In the genomic region with DNA sequence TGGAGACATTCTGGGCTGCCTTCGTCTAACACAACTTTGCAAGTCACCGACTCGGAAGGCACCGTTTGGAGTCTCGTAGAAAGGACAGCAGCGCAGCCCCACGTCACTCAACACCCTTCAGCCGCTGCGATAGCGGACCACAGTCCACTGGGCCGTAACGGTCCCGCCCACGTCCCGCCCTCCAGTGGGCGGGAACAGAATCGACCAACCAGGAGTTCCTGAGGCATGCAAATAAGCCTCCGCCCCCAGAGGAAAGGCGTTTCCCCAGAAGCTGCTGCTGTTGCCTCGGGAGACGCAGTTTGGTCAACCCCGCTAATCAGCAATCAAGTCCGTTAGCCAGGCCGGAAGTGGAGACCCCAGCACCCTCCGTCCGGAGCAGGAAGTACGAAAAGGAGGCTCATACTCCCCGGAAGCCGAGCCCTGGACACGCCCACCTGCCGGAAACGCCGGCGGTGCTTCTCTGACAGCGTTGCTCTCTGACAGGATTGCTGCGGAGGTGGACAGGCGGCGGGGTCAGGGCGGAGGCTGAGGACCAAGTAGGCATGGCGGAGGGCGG, we compare ENCODE assay signal across 8 mouse cellular contexts. TPM values are rescaled to one million over a fixed set of nuclear protein-coding genes. Genes with fewer than 3 reads are reported as not detected.
DNase-seq lines count a peak whose midpoint lies in the region; ATAC-seq lines count a peak whose summit lies in the region.

A gene (plus strand): TSS at position 274 of the 556 bp plus-strand sequence.

- H3K27ac ChIP-seq in heart, embryonic 10.5 days: peak within 1 kb of the TSS; percentile 83
- peak within 1 kb of the TSS; percentile 71 for H3K27ac ChIP-seq in kidney, embryonic 15.5 days

- WGBS in heart, embryonic 10.5 days: under 1% methylated on average over 41 of the region's 41 CpGs
- under 1% methylated on average over 41 of the region's 41 CpGs for WGBS in kidney, embryonic 15.5 days

- H3K9me3 ChIP-seq in heart, embryonic 10.5 days: no peaks in the 10 kb centered on the region
- no peaks in the 10 kb centered on the region for H3K9me3 ChIP-seq in kidney, embryonic 15.5 days (replicated peaks)

- peaks cover 9% of the 10 kb centered on the region; the same call in 1 of the 2 replicates for H3K36me3 ChIP-seq in heart, embryonic 10.5 days
- H3K36me3 ChIP-seq in kidney, embryonic 15.5 days: peaks cover 9% of the 10 kb centered on the region; the same call in 1 of the 2 replicates

- DNase-seq in B cell, adult 2 months: peak; percentile 97 to 98
- peak; percentile 99 for DNase-seq in brain, adult 2 months (ENCODE audit: low read depth, low spot score)
- DNase-seq in heart, embryonic 10.5 days (ENCODE audit: low spot score): peak; percentile 100
- DNase-seq in liver: peak; percentile 99
- DNase-seq in spleen, postnatal 4 days (ENCODE audit: low spot score in 2 of 2): peak; percentile 96

- H3K4me3 ChIP-seq in heart, embryonic 10.5 days: peak within 1 kb of the TSS; percentile 72
- H3K4me3 ChIP-seq in kidney, embryonic 15.5 days (replicated peaks): peak within 1 kb of the TSS; percentile 91

- H3K27me3 ChIP-seq in heart, embryonic 10.5 days (ENCODE audit: insufficient read depth, poor library complexity, severe bottlenecking): peaks cover 31% of the 10 kb centered on the region
- peaks cover 40% of the 10 kb centered on the region for H3K27me3 ChIP-seq in kidney, embryonic 15.5 days

- H3K4me1 ChIP-seq in heart, embryonic 10.5 days: peaks cover 32% of the 10 kb centered on the region
- H3K4me1 ChIP-seq in kidney, embryonic 15.5 days: peaks cover 20% of the 10 kb centered on the region

- H3K4me2 ChIP-seq in kidney, embryonic 15.5 days: peak within 1 kb of the TSS; percentile 96

- peak; percentile 75 for ATAC-seq in erythroblast, adult 5-6 weeks (replicated peaks; ENCODE audit: low FRiP score, poor library complexity, severe bottlenecking)
- peak; percentile 97 for ATAC-seq in kidney, embryonic 15.5 days (replicated peaks; ENCODE audit: low FRiP score)
- peak; percentile 98 for ATAC-seq in monocyte, adult 5-6 weeks (replicated peaks; ENCODE audit: insufficient number of reproducible peaks, low FRiP score, low TSS enrichment, poor library complexity, severe bottlenecking)

- peak within 1 kb of the TSS; percentile 76 for H3K9ac ChIP-seq in kidney, embryonic 15.5 days

RNA-seq across cellular contexts. Expression of the gene that starts here (rescaled TPM):
- total RNA-seq in erythroblast, adult 5-6 weeks (2015; ENCODE audit: low replicate concordance): 106 and 120 TPM in 2 replicates
- 299 and 366 TPM in 2 replicates for total RNA-seq in erythroblast, adult 5-6 weeks (2017; ENCODE audit: low replicate concordance)
- polyA plus RNA-seq in heart, embryonic 10.5 days (2016; fragmentation: Nextera tagmentation; extraction: Ambion mirVana): 9.0 and 11.1 TPM in 2 replicates
- polyA plus RNA-seq in kidney, embryonic 15.5 days (2015; fragmentation: Nextera tagmentation; extraction: Ambion mirVana): 5.2 and 5.4 TPM in 2 replicates
- 13.9 to 28.9 TPM (median 15.4 TPM) in 3 replicates for total RNA-seq in monocyte, adult 5-6 weeks (2017)

Comparison
In these comparisons a context has a peak if more than half of its experiments do, and no peak if none do; other contexts are left out.
1. Peak in every context shown above with its lines: DNase-seq, ATAC-seq, H3K4me3 ChIP-seq and H3K27ac ChIP-seq.